Mouse (Mus musculus): ENCODE data around the gene Mdp1. TPM values are rescaled to one million over a fixed set of nuclear protein-coding genes. Genes with fewer than 3 reads are reported as not detected.

Mdp1 gene
- polyA plus RNA-seq, 1 experiment from 2014 or later, result 61.0 TPM

- H3K27ac ChIP-seq (ENCODE audit: low read length), result no peak overlapping the region
- H3K36me3 ChIP-seq (ENCODE audit: insufficient read depth, low read length), result peaks cover 88% of the 10 kb centered on the region
- H3K4me3 ChIP-seq (ENCODE audit: low read length), result no peak overlapping the region
- peaks cover 1% of the 10 kb centered on the region for H3K4me1 ChIP-seq (ENCODE audit: insufficient read depth, low read length)
- no peaks in the 10 kb centered on the region for H3K27me3 ChIP-seq (ENCODE audit: insufficient read depth, low read length)
- ATAC-seq (ENCODE audit: low FRiP score, low TSS enrichment), result no peak
- no peak overlapping the region for H3K4me2 ChIP-seq (replicated peaks; ENCODE audit: low read depth, low read length)
- 60% methylated on average over 5 of the region's 5 CpGs for WGBS
- H3K9ac ChIP-seq (replicated peaks; ENCODE audit: low read length), result no peak overlapping the region
- no peaks in the 10 kb centered on the region for H3K9me3 ChIP-seq (ENCODE audit: low read length)
These were observed 31.0 kb downstream of the Mdp1 start for GRCm38 (mm10) chr14:55629312-55629711.

DNA sequence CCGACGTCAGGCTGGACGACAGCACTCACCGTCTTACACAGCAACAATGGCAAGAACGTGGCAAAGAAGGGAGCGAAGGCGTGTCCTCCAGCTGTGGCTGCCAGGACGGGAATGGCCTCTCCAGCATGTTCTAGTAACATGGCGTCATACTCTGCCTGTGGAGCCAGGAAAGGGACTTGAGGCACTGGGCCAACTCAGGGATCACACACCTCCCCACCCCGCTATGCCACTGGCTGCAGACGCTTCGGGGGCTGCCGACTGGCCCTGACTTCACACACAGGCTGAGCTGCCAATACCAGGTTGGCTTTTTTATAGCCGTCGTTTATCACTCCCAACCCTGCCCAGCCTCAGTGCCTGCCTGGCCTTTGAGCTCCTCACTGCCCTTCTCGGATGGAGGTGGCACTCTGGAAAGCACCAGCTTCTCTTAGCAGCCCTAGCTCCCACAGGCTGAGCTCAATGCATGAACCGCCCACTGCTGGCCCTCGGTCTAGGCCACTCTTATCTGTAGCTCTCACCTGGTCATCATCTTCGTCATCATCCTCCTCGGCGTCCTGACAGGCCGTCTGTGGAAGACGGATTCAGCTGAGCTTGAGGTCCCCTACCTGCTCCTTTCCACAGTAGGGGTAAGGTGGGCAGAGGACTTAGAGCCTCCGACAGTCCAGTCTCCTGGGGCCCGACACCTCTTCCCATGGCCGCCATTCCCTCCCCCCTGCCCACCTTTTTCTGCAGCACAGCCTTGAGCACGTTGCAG is 32.1 kb downstream of the Mdp1 start:
- Histone ChIP-seq H3K9ac (replicated peaks; ENCODE audit: low read length) (no peak overlapping the region), H3K4me1 (ENCODE audit: insufficient read depth, low read length) (no peaks in the 10 kb centered on the region), H3K27ac (ENCODE audit: low read length) (no peak overlapping the region), H3K4me3 (ENCODE audit: low read length) (no peak overlapping the region), H3K4me2 (replicated peaks; ENCODE audit: low read depth, low read length) (no peak overlapping the region), H3K27me3 (ENCODE audit: insufficient read depth, low read length) (no peaks in the 10 kb centered on the region), H3K9me3 (ENCODE audit: low read length) (no peaks in the 10 kb centered on the region), H3K36me3 (ENCODE audit: insufficient read depth, low read length) (peaks cover 93% of the 10 kb centered on the region)
- no peak for ATAC-seq (ENCODE audit: low FRiP score, low TSS enrichment)
- WGBS, result 76% methylated on average over 27 of the region's 27 CpGs

GRCm38 (mm10) chr14:55618486-55619195 is 41.7 kb downstream of the Mdp1 start:
- Histone ChIP-seq H3K27me3 (ENCODE audit: insufficient read depth, low read length) (no peaks in the 10 kb centered on the region), H3K4me3 (ENCODE audit: low read length) (peak overlapping the region; percentile 38), H3K9me3 (ENCODE audit: low read length) (no peaks in the 10 kb centered on the region), H3K9ac (replicated peaks; ENCODE audit: low read length) (peak overlapping the region; percentile 18), H3K4me1 (ENCODE audit: insufficient read depth, low read length) (0 out of 2 replicates have a peak, but pooled peaks cover 5% of the 10 kb centered on the region), H3K4me2 (replicated peaks; ENCODE audit: low read depth, low read length) (peak overlapping the region; percentile 49), H3K36me3 (ENCODE audit: insufficient read depth, low read length) (peaks cover 3% of the 10 kb centered on the region; the same call in 1 of the 2 replicates), H3K27ac (ENCODE audit: low read length) (peak overlapping the region; percentile 13; the same call in 1 of the 2 replicates)
- 38% methylated on average over 22 of the region's 22 CpGs for WGBS
- ATAC-seq (ENCODE audit: low FRiP score, low TSS enrichment), result peak; percentile 43; the same call in 1 of the 2 replicates

- Histone ChIP-seq H3K27me3 (ENCODE audit: insufficient read depth, low read length) (no peaks in the 10 kb centered on the region), H3K36me3 (ENCODE audit: insufficient read depth, low read length) (no peaks in the 10 kb centered on the region), H3K27ac (ENCODE audit: low read length) (peak within 1 kb of the TSS; percentile 13; the same call in 1 of the 2 replicates), H3K4me1 (ENCODE audit: insufficient read depth, low read length) (0 out of 2 replicates have a peak, but pooled peaks cover 5% of the 10 kb centered on the region), H3K4me2 (replicated peaks; ENCODE audit: low read depth, low read length) (peak within 1 kb of the TSS; percentile 49), H3K9me3 (ENCODE audit: low read length) (no peaks in the 10 kb centered on the region), H3K4me3 (ENCODE audit: low read length) (peak within 1 kb of the TSS; percentile 38), H3K9ac (replicated peaks; ENCODE audit: low read length) (peak within 1 kb of the TSS; percentile 18)
- peak; percentile 90 for ATAC-seq (ENCODE audit: low FRiP score, low TSS enrichment)
- WGBS, result 18% methylated on average over 21 of the region's 21 CpGs
These were observed 42.5 kb downstream of the Mdp1 start, which contains the start of gene Rec8 for GRCm38 (mm10) chr14:55617822-55618221. TSS of gene Rec8 (plus strand) at chr14:55618037.

DNA sequence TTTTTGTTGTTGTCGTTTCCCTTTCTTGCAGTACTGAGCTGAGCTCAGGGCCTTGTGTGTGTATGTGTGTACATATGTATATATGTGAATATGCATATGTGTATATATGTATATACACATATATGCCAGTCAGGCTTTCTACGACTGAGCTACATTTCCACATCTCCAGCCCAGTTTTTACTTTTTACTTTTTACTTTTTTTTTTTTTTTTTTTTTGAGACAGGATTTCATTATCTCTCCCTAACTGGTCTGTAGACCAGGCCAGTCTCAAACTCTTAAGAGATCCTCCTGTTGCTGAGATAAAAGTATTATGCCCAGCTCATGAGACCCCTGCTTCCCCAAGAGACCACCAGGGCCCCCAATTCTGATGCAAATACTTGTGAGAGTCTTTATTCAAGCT is 43.5 kb downstream of the Mdp1 start:
- no peak overlapping the region for H3K9ac ChIP-seq (replicated peaks; ENCODE audit: low read length)
- H3K27ac ChIP-seq (ENCODE audit: low read length), result no peak overlapping the region
- no peaks in the 10 kb centered on the region for H3K36me3 ChIP-seq (ENCODE audit: insufficient read depth, low read length)
- ATAC-seq (ENCODE audit: low FRiP score, low TSS enrichment), result no peak
- no peak overlapping the region for H3K4me3 ChIP-seq (ENCODE audit: low read length)
- no peak overlapping the region for H3K4me2 ChIP-seq (replicated peaks; ENCODE audit: low read depth, low read length)
- H3K4me1 ChIP-seq (ENCODE audit: insufficient read depth, low read length), result 0 out of 2 replicates have a peak, but pooled peaks cover 5% of the 10 kb centered on the region
- no peaks in the 10 kb centered on the region for H3K9me3 ChIP-seq (ENCODE audit: low read length)
- 80% methylated on average over 2 of the region's 2 CpGs for WGBS
- H3K27me3 ChIP-seq (ENCODE audit: insufficient read depth, low read length), result no peaks in the 10 kb centered on the region

GRCm38 (mm10) chr14:55615876-55616275 is 44.4 kb downstream of the Mdp1 start:
- H3K36me3 ChIP-seq (ENCODE audit: insufficient read depth, low read length), result no peaks in the 10 kb centered on the region
- no peak overlapping the region for H3K4me2 ChIP-seq (replicated peaks; ENCODE audit: low read depth, low read length)
- no peak overlapping the region for H3K4me3 ChIP-seq (ENCODE audit: low read length)
- no peaks in the 10 kb centered on the region for H3K27me3 ChIP-seq (ENCODE audit: insufficient read depth, low read length)
- 40% methylated on average over 2 of the region's 2 CpGs for WGBS
- H3K4me1 ChIP-seq (ENCODE audit: insufficient read depth, low read length), result 0 out of 2 replicates have a peak, but pooled peaks cover 5% of the 10 kb centered on the region
- no peaks in the 10 kb centered on the region for H3K9me3 ChIP-seq (ENCODE audit: low read length)
- H3K27ac ChIP-seq (ENCODE audit: low read length), result no peak overlapping the region
- no peak for ATAC-seq (ENCODE audit: low FRiP score, low TSS enrichment)
- no peak overlapping the region for H3K9ac ChIP-seq (replicated peaks; ENCODE audit: low read length)

DNA sequence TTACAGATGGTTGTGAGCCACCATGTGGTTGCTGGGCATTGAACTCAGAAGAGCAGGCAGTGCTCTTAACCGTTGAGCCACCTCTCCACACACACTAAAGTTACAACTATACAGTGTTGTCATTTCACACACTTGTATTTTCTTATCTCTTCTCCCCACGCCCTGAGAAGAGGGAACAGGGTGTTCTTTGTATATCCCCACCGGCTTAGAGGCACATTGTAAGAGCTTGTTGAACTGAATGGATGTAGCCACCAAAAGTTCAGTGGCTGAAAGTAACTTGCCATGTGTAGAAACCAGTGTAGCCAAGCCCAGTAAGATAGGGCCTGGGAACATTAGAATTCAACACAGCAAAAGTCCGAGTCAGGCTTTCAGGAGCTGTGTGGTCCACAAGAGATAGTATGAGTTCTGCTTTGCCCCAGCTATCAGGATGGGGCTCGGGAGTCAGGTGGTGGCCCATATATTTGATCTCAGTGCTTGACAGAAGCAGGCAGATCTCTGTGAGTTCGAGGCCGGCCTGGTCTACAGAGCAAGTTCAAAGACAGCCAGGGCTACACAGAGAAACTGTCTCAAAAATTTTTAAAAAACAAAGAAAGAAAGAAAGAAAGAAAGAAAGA is 45.6 kb downstream of the Mdp1 start:
- 82% methylated on average over 7 of the region's 7 CpGs for WGBS
- H3K4me1 ChIP-seq (ENCODE audit: insufficient read depth, low read length), result 0 out of 2 replicates have a peak, but pooled peaks cover 5% of the 10 kb centered on the region
- no peaks in the 10 kb centered on the region for H3K27me3 ChIP-seq (ENCODE audit: insufficient read depth, low read length)
- H3K27ac ChIP-seq (ENCODE audit: low read length), result no peak overlapping the region
- no peaks in the 10 kb centered on the region for H3K9me3 ChIP-seq (ENCODE audit: low read length)
- no peak overlapping the region for H3K4me3 ChIP-seq (ENCODE audit: low read length)
- H3K36me3 ChIP-seq (ENCODE audit: insufficient read depth, low read length), result no peaks in the 10 kb centered on the region
- ATAC-seq (ENCODE audit: low FRiP score, low TSS enrichment), result no peak
- H3K4me2 ChIP-seq (replicated peaks; ENCODE audit: low read depth, low read length), result no peak overlapping the region
- no peak overlapping the region for H3K9ac ChIP-seq (replicated peaks; ENCODE audit: low read length)

DNA sequence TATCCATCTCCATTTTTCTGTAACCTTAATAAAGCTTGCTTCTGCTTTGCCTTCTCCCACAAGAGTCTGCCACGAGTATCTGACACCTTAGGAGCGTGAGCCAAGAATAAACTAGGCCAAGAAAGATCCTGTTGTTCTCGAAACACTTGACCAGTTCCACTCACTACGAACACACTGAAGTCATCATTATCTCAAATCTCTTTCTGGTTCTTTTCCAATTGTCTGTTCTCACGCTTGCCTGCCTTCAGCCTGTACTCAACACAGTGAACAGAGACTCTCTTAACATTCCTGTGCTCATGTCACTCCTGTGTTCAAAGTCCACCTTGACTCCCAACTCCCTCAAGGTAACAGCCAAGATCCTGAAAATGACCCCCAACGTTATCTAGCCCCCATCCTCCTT is 47.0 kb downstream of the Mdp1 start:
- 58% methylated on average over 6 of the region's 6 CpGs for WGBS
- no peaks in the 10 kb centered on the region for H3K27me3 ChIP-seq (ENCODE audit: insufficient read depth, low read length)
- 0 out of 2 replicates have a peak, but pooled peaks cover 5% of the 10 kb centered on the region for H3K4me1 ChIP-seq (ENCODE audit: insufficient read depth, low read length)
- H3K9me3 ChIP-seq (ENCODE audit: low read length), result no peaks in the 10 kb centered on the region
- ATAC-seq (ENCODE audit: low FRiP score, low TSS enrichment), result no peak
- no peak overlapping the region for H3K27ac ChIP-seq (ENCODE audit: low read length)
- peaks cover 8% of the 10 kb centered on the region; the same call in 1 of the 2 replicates for H3K36me3 ChIP-seq (ENCODE audit: insufficient read depth, low read length)
- no peak overlapping the region for H3K4me3 ChIP-seq (ENCODE audit: low read length)
- no peak overlapping the region for H3K4me2 ChIP-seq (replicated peaks; ENCODE audit: low read depth, low read length)
- no peak overlapping the region for H3K9ac ChIP-seq (replicated peaks; ENCODE audit: low read length)

DNA sequence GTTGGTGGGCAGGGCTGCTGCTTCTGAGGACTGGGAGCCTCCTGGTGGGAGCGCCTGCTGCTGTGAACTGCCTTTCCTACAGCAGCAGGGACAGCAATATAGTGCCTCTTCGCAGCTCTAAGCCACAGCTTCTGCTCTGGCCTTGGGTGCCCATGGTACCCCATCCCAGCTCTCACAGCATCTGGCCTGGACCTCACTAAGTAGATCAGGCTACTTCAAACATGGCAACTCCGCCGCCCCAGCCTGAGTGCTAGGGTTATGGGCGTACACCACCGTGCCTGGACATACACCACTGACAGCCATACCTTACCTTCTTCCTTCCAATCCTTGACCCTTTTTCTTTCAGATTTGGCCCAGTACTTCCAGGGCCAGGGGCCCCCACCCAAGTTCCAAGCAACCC is 52.0 kb downstream of the Mdp1 start:
- Histone ChIP-seq H3K4me1 (ENCODE audit: insufficient read depth, low read length) (peaks cover 12% of the 10 kb centered on the region), H3K4me2 (replicated peaks; ENCODE audit: low read depth, low read length) (no peak overlapping the region), H3K9ac (replicated peaks; ENCODE audit: low read length) (no peak overlapping the region), H3K36me3 (ENCODE audit: insufficient read depth, low read length) (peaks cover 33% of the 10 kb centered on the region), H3K27ac (ENCODE audit: low read length) (no peak overlapping the region), H3K9me3 (ENCODE audit: low read length) (no peaks in the 10 kb centered on the region), H3K4me3 (ENCODE audit: low read length) (no peak overlapping the region), H3K27me3 (ENCODE audit: insufficient read depth, low read length) (no peaks in the 10 kb centered on the region)
- 94% methylated on average over 6 of the region's 6 CpGs for WGBS
- no peak for ATAC-seq (ENCODE audit: low FRiP score, low TSS enrichment)
